Mouse (Mus musculus) cerebellum, adult 2 months (tissue): ENCODE results near the gene Atf6. TPM values are rescaled to one million over a fixed set of nuclear protein-coding genes. Genes with fewer than 3 reads are reported as not detected.
A peak's percentile ranks its signal among the peaks of the same experiment; 100 is the strongest.

Experiments used
- DNase-seq, 2 experiments: peaks; one replicate each; pipeline ENCODE4 v3.0.0; 2021
- H3K27ac ChIP-seq: fragments of 200-500 bp; 2 replicates; pipeline ENCODE4 v1.5.1; 2012; ENCODE audit warnings: low read length, control low read depth, inconsistent platforms; ENCODE audit not compliant: insufficient read depth
- H3K27me3 ChIP-seq: fragments of 200-500 bp; 2 replicates; pipeline ENCODE4 v1.6.1; 2012; ENCODE audit warnings: inconsistent platforms, mild to moderate bottlenecking, low read length, moderate library complexity; ENCODE audit not compliant: control insufficient read depth, insufficient read depth
- H3K4me1 ChIP-seq: fragments of 200-500 bp; 2 replicates; pipeline ENCODE4 v1.6.1; 2011; ENCODE audit warnings: low read length; ENCODE audit not compliant: control insufficient read depth, insufficient read depth
- H3K4me3 ChIP-seq: fragments of 200-500 bp; replicated peaks from 2 replicates; pipeline ENCODE3; 2011; ENCODE audit warnings: mild to moderate bottlenecking, low read depth, low read length, control low read depth; ENCODE audit not compliant: insufficient read depth
- CTCF ChIP-seq: fragments of 200-500 bp; IDR thresholded peaks from 2 replicates; pipeline ENCODE4 v1.5.1; 2011; ENCODE audit warnings: low read depth, mild to moderate bottlenecking, control low read depth, low read length, moderate library complexity, borderline replicate concordance; ENCODE audit not compliant: insufficient read depth
- POLR2A ChIP-seq: fragments of 200-500 bp; IDR thresholded peaks from 2 replicates; pipeline ENCODE4 v1.6.1; 2011; ENCODE audit warnings: low read length, control low read depth, borderline replicate concordance; ENCODE audit not compliant: insufficient read depth
- WGBS: fragments of 180-500 bp; shearing (Covaris S2); methylation state at CpG from one replicate; pipeline ENCODE4 v1.1.7; 2018; 5-methylcytosine and 5-hydroxymethylcytosine counted together
- polyA plus RNA-seq: library from polyadenylated mRNA; depleted of rRNA; stranded (reverse); fragments of >200 nt; gene quantifications from 2 replicates; pipeline ENCODE4 v1.2.3, GENCODE M21; 2012

Gene Atf6
- polyA plus RNA-seq, 1 experiment = 19.1 TPM

GRCm38 (mm10) chr1:170734866-170735265, 132.7 kb downstream of the Atf6 start:
- peak; percentile 24 to 29 for DNase-seq
- no peak for TF ChIP-seq CTCF
- TF ChIP-seq POLR2A = no peak
- H3K27ac ChIP-seq = no peak overlapping the region
- 69% methylated on average over 3 of the region's 3 CpGs for WGBS
- H3K27me3 ChIP-seq = no peaks in the 10 kb centered on the region
- no peak overlapping the region for H3K4me3 ChIP-seq
- H3K4me1 ChIP-seq = no peaks in the 10 kb centered on the region

GRCm38 (mm10) chr1:170732596-170732890, 135.0 kb downstream of the Atf6 start:
- no peak overlapping the region for H3K27ac ChIP-seq
- H3K4me1 ChIP-seq = peaks cover 3% of the 10 kb centered on the region; the same call in 1 of the 2 replicates
- H3K27me3 ChIP-seq = no peaks in the 10 kb centered on the region
- 93% methylated on average over 2 of the region's 2 CpGs for WGBS
- H3K4me3 ChIP-seq = no peak overlapping the region
- TF ChIP-seq POLR2A = no peak
- no peak for TF ChIP-seq CTCF
- DNase-seq = no peak

- TF ChIP-seq CTCF = no peak
- no peak for TF ChIP-seq POLR2A
- Histone ChIP-seq H3K4me1 (peaks cover 3% of the 10 kb centered on the region; the same call in 1 of the 2 replicates), H3K4me3 (no peak overlapping the region), H3K27ac (no peak overlapping the region), H3K27me3 (no peaks in the 10 kb centered on the region)
- DNase-seq = no peak
- WGBS = 82% methylated on average over 11 of the region's 11 CpGs
Measured at GRCm38 (mm10) chr1:170731865-170732595, 135.5 kb downstream of the Atf6 start.

- no peak overlapping the region for H3K27ac ChIP-seq
- H3K4me3 ChIP-seq = no peak overlapping the region
- no peaks in the 10 kb centered on the region for H3K27me3 ChIP-seq
- H3K4me1 ChIP-seq = peaks cover 3% of the 10 kb centered on the region; the same call in 1 of the 2 replicates
- no peak for TF ChIP-seq POLR2A
- no peak for TF ChIP-seq CTCF
- no peak for DNase-seq
- WGBS = 92% methylated on average over 8 of the region's 8 CpGs
Measured at GRCm38 (mm10) chr1:170729267-170729962, 138.2 kb downstream of the Atf6 start.

GRCm38 (mm10) chr1:170728524-170728923, 139.0 kb downstream of the Atf6 start:
- 23% methylated on average over 6 of the region's 6 CpGs for WGBS

GRCm38 (mm10) chr1:170721560-170721959, 146.0 kb downstream of the Atf6 start:
- DNase-seq = peak in 1 of 2 experiments; percentile 26
- WGBS = 68% methylated on average over 5 of the region's 5 CpGs
- Histone ChIP-seq H3K4me3 (no peak overlapping the region), H3K27ac (no peak overlapping the region), H3K4me1 (peaks cover 4% of the 10 kb centered on the region), H3K27me3 (no peaks in the 10 kb centered on the region)
- TF ChIP-seq CTCF (no peak), POLR2A (no peak)

More at GRCm38 (mm10) chr1:170728524-170728923, 139.0 kb downstream of the Atf6 start:
- Histone ChIP-seq H3K27ac (no peak overlapping the region), H3K4me1 (peaks cover 3% of the 10 kb centered on the region; the same call in 1 of the 2 replicates), H3K4me3 (no peak overlapping the region), H3K27me3 (no peaks in the 10 kb centered on the region)
- peak; percentile 25 to 36 for DNase-seq
- TF ChIP-seq POLR2A (no peak), CTCF (no peak)

GRCm38 (mm10) chr1:170718133-170718810, 149.3 kb downstream of the Atf6 start:
- WGBS = 70% methylated on average over 8 of the region's 8 CpGs
- H3K27ac ChIP-seq = no peak overlapping the region
- no peak overlapping the region for H3K4me3 ChIP-seq
- no peaks in the 10 kb centered on the region for H3K27me3 ChIP-seq
- H3K4me1 ChIP-seq = peaks cover 4% of the 10 kb centered on the region
- TF ChIP-seq CTCF (no peak), POLR2A (no peak)
- no peak for DNase-seq

GRCm38 (mm10) chr1:170717241-170717828, 150.2 kb downstream of the Atf6 start:
- WGBS = 93% methylated on average over 3 of the region's 3 CpGs
- Histone ChIP-seq H3K4me1 (peaks cover 4% of the 10 kb centered on the region), H3K4me3 (no peak overlapping the region), H3K27me3 (no peaks in the 10 kb centered on the region), H3K27ac (no peak overlapping the region)
- no peak for TF ChIP-seq POLR2A
- TF ChIP-seq CTCF = no peak
- no peak for DNase-seq
